Mouse (Mus musculus): ENCODE data around the gene Gnaz. TPM values are rescaled to one million over a fixed set of nuclear protein-coding genes. Genes with fewer than 3 reads are reported as not detected.

The Gnaz gene
- polyA plus RNA-seq, 2 experiments, result 2.2 to 2.5 TPM

- Histone ChIP-seq H3K27ac (no peak overlapping the region), H3K4me2 (ENCODE audit: low read depth) (no peak overlapping the region), H3K9me3 (ENCODE audit: control insufficient read depth, low read length) (no peaks in the 10 kb centered on the region), H3K27me3 (ENCODE audit: control insufficient read depth, insufficient read depth, low read length) (no peaks in the 10 kb centered on the region), H3K9ac (replicated peaks) (no peak overlapping the region), H3K4me3 (ENCODE audit: insufficient read depth in 1 of 2, low read depth in 2 of 2, low read length in 2 of 2) (no peak overlapping the region), H3K4me1 (replicated peaks; ENCODE audit: control insufficient read depth in 2 of 2, insufficient read depth in 2 of 2, low read length in 1 of 2) (peaks cover 2 to 33% of the 10 kb centered on the region in 2 experiments; a peak in 3 of 4 replicates), H3K36me3 (replicated peaks; ENCODE audit: control insufficient read depth, insufficient read depth, low read depth) (no peaks in the 10 kb centered on the region)
- TF ChIP-seq EP300 (IDR thresholded peaks at IDR 0.05; ENCODE audit: low read depth), result no peak
- no peak for TF ChIP-seq CTCF (IDR thresholded peaks at IDR 0.05; ENCODE audit: low read depth)
- DNase-seq (ENCODE audit: low read depth in 3 of 3, low spot score in 3 of 3), result no peak
- peak; percentile 40; the same call in 1 of the 2 replicates for ATAC-seq (ENCODE audit: insufficient read depth)
- WGBS (ENCODE audit: insufficient replicate concordance), result 67% methylated on average over 4 of the region's 4 CpGs
Observed at GRCm38 (mm10) chr10:75053655-75054054, 86.7 kb downstream of the Gnaz start.

GRCm38 (mm10) chr10:75054125-75054524 lies 87.1 kb downstream of the Gnaz start:
- no peaks in the 10 kb centered on the region for H3K9me3 ChIP-seq (ENCODE audit: control insufficient read depth, low read length)
- 15% methylated on average over 6 of the region's 6 CpGs for WGBS (ENCODE audit: insufficient replicate concordance)
- H3K4me3 ChIP-seq (ENCODE audit: insufficient read depth in 1 of 2, low read depth in 2 of 2, low read length in 2 of 2), result no peak overlapping the region
- DNase-seq (ENCODE audit: low read depth in 3 of 3, low spot score in 3 of 3), result no peak
- H3K9ac ChIP-seq (replicated peaks), result no peak overlapping the region
- H3K27me3 ChIP-seq (ENCODE audit: control insufficient read depth, insufficient read depth, low read length), result no peaks in the 10 kb centered on the region
- no peaks in the 10 kb centered on the region for H3K36me3 ChIP-seq (replicated peaks; ENCODE audit: control insufficient read depth, insufficient read depth, low read depth)
- ATAC-seq (ENCODE audit: insufficient read depth), result no peak
- no peak overlapping the region for H3K27ac ChIP-seq
- TF ChIP-seq EP300 (IDR thresholded peaks at IDR 0.05; ENCODE audit: low read depth), result no peak
- TF ChIP-seq CTCF (IDR thresholded peaks at IDR 0.05; ENCODE audit: low read depth), result no peak
- H3K4me2 ChIP-seq (ENCODE audit: low read depth), result no peak overlapping the region
- H3K4me1 ChIP-seq (replicated peaks; ENCODE audit: control insufficient read depth in 2 of 2, insufficient read depth in 2 of 2, low read length in 1 of 2), result peaks cover 2 to 35% of the 10 kb centered on the region in 2 experiments; a peak in 3 of 4 replicates

GRCm38 (mm10) chr10:75055672-75056071 lies 88.7 kb downstream of the Gnaz start:
- TF ChIP-seq CTCF (IDR thresholded peaks at IDR 0.05; ENCODE audit: low read depth), result no peak
- no peak for TF ChIP-seq EP300 (IDR thresholded peaks at IDR 0.05; ENCODE audit: low read depth)
- H3K9ac ChIP-seq (replicated peaks), result no peak overlapping the region
- H3K27ac ChIP-seq, result no peak overlapping the region
- H3K4me1 ChIP-seq (replicated peaks; ENCODE audit: control insufficient read depth in 2 of 2, insufficient read depth in 2 of 2, low read length in 1 of 2), result peaks cover 2 to 41% of the 10 kb centered on the region in 2 experiments; a peak in 3 of 4 replicates
- no peaks in the 10 kb centered on the region for H3K36me3 ChIP-seq (replicated peaks; ENCODE audit: control insufficient read depth, insufficient read depth, low read depth)
- WGBS (ENCODE audit: insufficient replicate concordance), result 40% methylated on average over 5 of the region's 5 CpGs
- no peak overlapping the region for H3K4me2 ChIP-seq (ENCODE audit: low read depth)
- H3K9me3 ChIP-seq (ENCODE audit: control insufficient read depth, low read length), result no peaks in the 10 kb centered on the region
- ATAC-seq (ENCODE audit: insufficient read depth), result no peak
- DNase-seq (ENCODE audit: low read depth in 3 of 3, low spot score in 3 of 3), result no peak
- no peak overlapping the region for H3K4me3 ChIP-seq (ENCODE audit: insufficient read depth in 1 of 2, low read depth in 2 of 2, low read length in 2 of 2)
- peaks cover 13% of the 10 kb centered on the region for H3K27me3 ChIP-seq (ENCODE audit: control insufficient read depth, insufficient read depth, low read length)

- Histone ChIP-seq H3K27me3 (ENCODE audit: control insufficient read depth, insufficient read depth, low read length) (peaks cover 19% of the 10 kb centered on the region), H3K4me1 (replicated peaks; ENCODE audit: control insufficient read depth in 2 of 2, insufficient read depth in 2 of 2, low read length in 1 of 2) (peaks cover 2 to 41% of the 10 kb centered on the region in 2 experiments; a peak in 3 of 4 replicates), H3K9ac (replicated peaks) (no peak overlapping the region), H3K4me2 (ENCODE audit: low read depth) (no peak overlapping the region), H3K27ac (no peak overlapping the region), H3K4me3 (ENCODE audit: insufficient read depth in 1 of 2, low read depth in 2 of 2, low read length in 2 of 2) (no peak overlapping the region), H3K9me3 (ENCODE audit: control insufficient read depth, low read length) (no peaks in the 10 kb centered on the region), H3K36me3 (replicated peaks; ENCODE audit: control insufficient read depth, insufficient read depth, low read depth) (no peaks in the 10 kb centered on the region)
- TF ChIP-seq EP300 (IDR thresholded peaks at IDR 0.05; ENCODE audit: low read depth), result no peak
- no peak for TF ChIP-seq CTCF (IDR thresholded peaks at IDR 0.05; ENCODE audit: low read depth)
- DNase-seq (ENCODE audit: low read depth in 3 of 3, low spot score in 3 of 3) (no peak), ATAC-seq (ENCODE audit: insufficient read depth) (peak; percentile 21; the same call in 1 of the 2 replicates)
- WGBS (ENCODE audit: insufficient replicate concordance), result 23% methylated on average over 4 of the region's 4 CpGs
Observed at GRCm38 (mm10) chr10:75056255-75056654, 89.3 kb downstream of the Gnaz start.

- Histone ChIP-seq H3K36me3 (replicated peaks; ENCODE audit: control insufficient read depth, insufficient read depth, low read depth) (no peaks in the 10 kb centered on the region), H3K27ac (no peak overlapping the region), H3K9me3 (ENCODE audit: control insufficient read depth, low read length) (no peaks in the 10 kb centered on the region), H3K4me1 (replicated peaks; ENCODE audit: control insufficient read depth in 2 of 2, insufficient read depth in 2 of 2, low read length in 1 of 2) (peaks cover 2 to 45% of the 10 kb centered on the region in 2 experiments; a peak in 3 of 4 replicates), H3K27me3 (ENCODE audit: control insufficient read depth, insufficient read depth, low read length) (peaks cover 34% of the 10 kb centered on the region), H3K9ac (replicated peaks) (no peak overlapping the region), H3K4me2 (ENCODE audit: low read depth) (no peak overlapping the region), H3K4me3 (ENCODE audit: insufficient read depth in 1 of 2, low read depth in 2 of 2, low read length in 2 of 2) (no peak overlapping the region)
- DNase-seq (ENCODE audit: low read depth in 3 of 3, low spot score in 3 of 3), result no peak
- TF ChIP-seq CTCF (IDR thresholded peaks at IDR 0.05; ENCODE audit: low read depth) (no peak), EP300 (IDR thresholded peaks at IDR 0.05; ENCODE audit: low read depth) (no peak)
- 71% methylated on average over 8 of the region's 8 CpGs for WGBS (ENCODE audit: insufficient replicate concordance)
- ATAC-seq (ENCODE audit: insufficient read depth), result no peak
Observed at GRCm38 (mm10) chr10:75058336-75058735, 91.4 kb downstream of the Gnaz start.

All from liver, embryonic 14.5 days (tissue).